31 mouse cellular contexts compared by ENCODE assay signal in genomic region chr2:31850141-31850540, GRCm38 (mm10). TPM values are rescaled to one million over a fixed set of nuclear protein-coding genes. Genes with fewer than 3 reads are reported as not detected.
A peak's percentile ranks its signal among the peaks of the same experiment; 100 is the strongest.
DNase-seq lines count a peak whose midpoint lies in the region; ATAC-seq and TF ChIP-seq lines count a peak whose summit lies in the region.
"Had no signal": no experiment of that assay in that cellular context is flagged by ENCODE, and none has a peak within 500 bp of the region (broad histone marks: within the 10 kb centered on the region; RNA-seq: fewer than 3 reads in every experiment).

No protein-coding gene starts in this region.

- H3K4me3 ChIP-seq in liver, embryonic 16.5 days (ENCODE audit: low read depth, low read length) = no peak overlapping the region
- no peak overlapping the region for H3K4me3 ChIP-seq in liver, embryonic 11.5 days (ENCODE audit: low read depth, low read length)
- no peak overlapping the region for H3K4me3 ChIP-seq in hindbrain, postnatal 0 days (ENCODE audit: low read length)
- H3K4me3 ChIP-seq: embryonic facial prominence, embryonic 13.5 days; erythroblast, embryonic 14.5 days; forebrain, embryonic 13.5 days; heart, adult 2 months; heart, embryonic 13.5 days; liver, embryonic 13.5 days; myocyte; neural tube, embryonic 13.5 days had no signal

- H3K4me1 ChIP-seq in liver, embryonic 16.5 days (ENCODE audit: control insufficient read depth, low read depth, low read length) = peaks cover 18% of the 10 kb centered on the region
- H3K4me1 ChIP-seq in liver, embryonic 11.5 days (replicated peaks; ENCODE audit: control insufficient read depth, insufficient read depth, low read length) = peaks cover 11% of the 10 kb centered on the region
- peaks cover 10% of the 10 kb centered on the region; the same call in 1 of the 2 replicates for H3K4me1 ChIP-seq in hindbrain, postnatal 0 days (ENCODE audit: insufficient read depth, low read length)

- H3K27ac ChIP-seq in liver, embryonic 16.5 days (ENCODE audit: low read length) = no peak overlapping the region
- no peak overlapping the region for H3K27ac ChIP-seq in liver, embryonic 11.5 days (ENCODE audit: low read depth, low read length)
- H3K27ac ChIP-seq in hindbrain, postnatal 0 days = no peak overlapping the region
- H3K27ac ChIP-seq: embryonic facial prominence, embryonic 13.5 days; forebrain, embryonic 13.5 days; heart, adult 2 months; heart, embryonic 13.5 days; liver, embryonic 13.5 days; neural tube, embryonic 13.5 days had no signal

- H3K27me3 ChIP-seq in liver, embryonic 16.5 days (ENCODE audit: control insufficient read depth, insufficient read depth, low read depth, low read length) = peaks cover 23% of the 10 kb centered on the region
- H3K27me3 ChIP-seq in liver, embryonic 11.5 days (replicated peaks; ENCODE audit: control insufficient read depth, insufficient read depth, low read length) = peaks cover 30% of the 10 kb centered on the region
- no peaks in the 10 kb centered on the region for H3K27me3 ChIP-seq in hindbrain, postnatal 0 days (ENCODE audit: insufficient read depth, low read length)

- no peaks in the 10 kb centered on the region for H3K9me3 ChIP-seq in liver, embryonic 16.5 days (replicated peaks; ENCODE audit: control insufficient read depth, low read length)
- no peaks in the 10 kb centered on the region for H3K9me3 ChIP-seq in liver, embryonic 11.5 days (ENCODE audit: control insufficient read depth, low read length)
- no peaks in the 10 kb centered on the region for H3K9me3 ChIP-seq in hindbrain, postnatal 0 days (ENCODE audit: low read length)
- H3K9me3 ChIP-seq: embryonic facial prominence, embryonic 13.5 days; forebrain, embryonic 13.5 days; heart, embryonic 13.5 days; liver, embryonic 13.5 days; neural tube, embryonic 13.5 days had no signal

- no peaks in the 10 kb centered on the region for H3K36me3 ChIP-seq in liver, embryonic 16.5 days (ENCODE audit: control insufficient read depth, insufficient read depth)
- H3K36me3 ChIP-seq in liver, embryonic 11.5 days (ENCODE audit: control insufficient read depth, insufficient read depth, low read length) = no peaks in the 10 kb centered on the region
- H3K36me3 ChIP-seq in hindbrain, postnatal 0 days (ENCODE audit: insufficient read depth, low read length) = no peaks in the 10 kb centered on the region
- H3K36me3 ChIP-seq: embryonic facial prominence, embryonic 13.5 days; heart, embryonic 13.5 days; liver, embryonic 13.5 days; neural tube, embryonic 13.5 days had no signal

- no peak for TF ChIP-seq CTCF in hindbrain, postnatal 0 days (IDR thresholded peaks at IDR 0.05; ENCODE audit: low read depth)

- H3K4me2 ChIP-seq in liver, embryonic 16.5 days (ENCODE audit: low read depth, low read length) = no peak overlapping the region
- H3K4me2 ChIP-seq in liver, embryonic 11.5 days = no peak overlapping the region
- H3K4me2 ChIP-seq in hindbrain, postnatal 0 days (ENCODE audit: low read depth, low read length) = no peak overlapping the region
- H3K4me2 ChIP-seq: embryonic facial prominence, embryonic 13.5 days; forebrain, embryonic 13.5 days; heart, embryonic 13.5 days; liver, embryonic 13.5 days; lung, embryonic 14.5 days; neural tube, embryonic 13.5 days had no signal

- peak; percentile 17 for DNase-seq in adrenal gland, postnatal 25 days
- no peak for DNase-seq in adrenal gland, adult 8-10 months
- DNase-seq in liver, embryonic 11.5 days (ENCODE audit: low spot score) = no peak
- DNase-seq in NIH3T3 (ENCODE audit: low read depth) = peak; percentile 80
- DNase-seq in hindbrain, postnatal 0 days (ENCODE audit: low spot score) = peak; percentile 43
- no peak for DNase-seq in left cerebral cortex, adult 11 months (ENCODE audit: low spot score)
- DNase-seq: B cell, adult 2 months; cerebellum, adult 9-10 months; gastrocnemius, postnatal 36 days; heart, adult 2 months; heart, postnatal 14 days; kidney, adult 8-10 months; kidney, postnatal 10 days; liver, embryonic 13.5 days; lung, embryonic 14.5 days; midbrain, embryonic 14.5 days had no signal

- WGBS in liver, embryonic 16.5 days (ENCODE audit: insufficient replicate concordance) = 65% methylated on average over 12 of the region's 12 CpGs
- 62% methylated on average over 12 of the region's 12 CpGs for WGBS in liver, embryonic 11.5 days
- 19% methylated on average over 12 of the region's 12 CpGs for WGBS in hindbrain, postnatal 0 days

- H3K9ac ChIP-seq in liver, embryonic 16.5 days (ENCODE audit: low read depth, low read length) = no peak overlapping the region
- no peak overlapping the region for H3K9ac ChIP-seq in liver, embryonic 11.5 days (ENCODE audit: low read depth, low read length)
- no peak overlapping the region for H3K9ac ChIP-seq in hindbrain, postnatal 0 days (replicated peaks; ENCODE audit: low read length)
- H3K9ac ChIP-seq: embryonic facial prominence, embryonic 13.5 days; forebrain, embryonic 13.5 days; heart, embryonic 13.5 days; liver, embryonic 13.5 days; lung, embryonic 14.5 days; neural tube, embryonic 13.5 days had no signal

- ATAC-seq in liver, embryonic 16.5 days (ENCODE audit: low read depth) = peak; percentile 69
- no peak for ATAC-seq in liver, embryonic 11.5 days (replicated peaks; ENCODE audit: low FRiP score)
- ATAC-seq in hindbrain, postnatal 0 days = no peak
- ATAC-seq: forebrain, embryonic 13.5 days; inflammation-experienced regulatory T-cells, adult 6 months had no signal

RNA-seq across cellular contexts. Expression of gene Fibcd1, which starts 4.3 kb away (rescaled TPM):
- total RNA-seq in adrenal gland, postnatal 25 days (2021) = 0.06 TPM in 1 of 2 replicates, not detected in the other
- under 1 TPM; 0.09 to 0.13 (median 0.11) TPM for total RNA-seq in adrenal gland, adult 8-10 months (2022)
- polyA plus RNA-seq in liver, embryonic 16.5 days (2015; fragmentation: Nextera tagmentation; extraction: Ambion mirVana) = 0.04 TPM in 2 replicates
- 0.04 and 0.14 TPM in 2 replicates for polyA plus RNA-seq in liver, embryonic 11.5 days (2014; fragmentation: Nextera tagmentation; extraction: Ambion mirVana)
- total RNA-seq in hindbrain, postnatal 0 days (2014; rRNA removed) = 27.3 and 28.9 TPM in 2 replicates
- polyA plus RNA-seq in hindbrain, postnatal 0 days (2015; fragmentation: Nextera tagmentation; extraction: Ambion mirVana) = 8.7 and 9.1 TPM in 2 replicates
- total RNA-seq: common myeloid progenitor, adult 5-6 weeks; gastrocnemius, postnatal 36 days; heart, adult 2 months; megakaryocyte, adult 5-6 weeks; MEL had no signal
- polyA plus RNA-seq: erythroblast, embryonic 14.5 days; heart, adult 2 months; heart, embryonic 13.5 days had no signal

RNA-seq across cellular contexts. Expression of gene Lamc3, which starts 37.0 kb away (rescaled TPM):
- total RNA-seq in adrenal gland, postnatal 25 days (2021) = 12.8 and 15.9 TPM in 2 replicates
- 10 to 100 TPM; 18.8 to 22.1 (median 20.7) TPM for total RNA-seq in adrenal gland, adult 8-10 months (2022)
- 0.04 and 0.15 TPM in 2 replicates for polyA plus RNA-seq in liver, embryonic 16.5 days (2015; fragmentation: Nextera tagmentation; extraction: Ambion mirVana)
- 0.26 and 0.48 TPM in 2 replicates for polyA plus RNA-seq in liver, embryonic 11.5 days (2014; fragmentation: Nextera tagmentation; extraction: Ambion mirVana)
- 11.6 and 12.9 TPM in 2 replicates for total RNA-seq in hindbrain, postnatal 0 days (2014; rRNA removed)
- polyA plus RNA-seq in hindbrain, postnatal 0 days (2015; fragmentation: Nextera tagmentation; extraction: Ambion mirVana) = 2.0 and 2.1 TPM in 2 replicates
- total RNA-seq: CH12.LX; megakaryocyte, adult 5-6 weeks; MEL had no signal
- polyA plus RNA-seq: erythroblast, embryonic 14.5 days; inflammation-experienced regulatory T-cells, adult 6 months had no signal

RNA-seq across cellular contexts. Expression of gene Qrfp, which starts 39.8 kb away (rescaled TPM):
- not detected in 2 replicates for total RNA-seq in adrenal gland, postnatal 25 days (2021)
- total RNA-seq in adrenal gland, adult 8-10 months (2022) = not detected
- polyA plus RNA-seq in liver, embryonic 16.5 days (2015; fragmentation: Nextera tagmentation; extraction: Ambion mirVana) = 0.05 and 0.07 TPM in 2 replicates
- polyA plus RNA-seq in liver, embryonic 11.5 days (2014; fragmentation: Nextera tagmentation; extraction: Ambion mirVana) = 0.08 TPM in 1 of 2 replicates, not detected in the other
- not detected in 2 replicates for total RNA-seq in hindbrain, postnatal 0 days (2014; rRNA removed)
- 0.06 TPM in 1 of 2 replicates, not detected in the other for polyA plus RNA-seq in hindbrain, postnatal 0 days (2015; fragmentation: Nextera tagmentation; extraction: Ambion mirVana)
- total RNA-seq: CH12.LX; gastrocnemius, adult 18-20 months; gastrocnemius, postnatal 36 days; heart, adult 2 months; heart, postnatal 14 days; layer of hippocampus, postnatal 14 days; left cerebral cortex, postnatal 10 days; MEL had no signal
- polyA plus RNA-seq: erythroblast, embryonic 14.5 days; lung, embryonic 14.5 days had no signal

Comparison
In these comparisons a context has a peak if more than half of its experiments do, and no peak if none do; other contexts are left out.
1. DNase-seq: peak in adrenal gland, postnatal 25 days (single experiment), NIH3T3 (single experiment) and hindbrain, postnatal 0 days (single experiment); none in adrenal gland, adult 8-10 months (single experiment), liver, embryonic 11.5 days (single experiment) and left cerebral cortex, adult 11 months (single experiment).
2. RNA of gene Fibcd1, which starts 4.3 kb away (total RNA-seq): 27.3 to 28.9 TPM in hindbrain, postnatal 0 days; 0.09 to 0.13 TPM in adrenal gland, adult 8-10 months and 0.06 TPM in adrenal gland, postnatal 25 days; every median in the first group is over 10 times any median in the second.